Mouse (Mus musculus) hindbrain, embryonic 12.5 days (tissue): ENCODE results near the gene Gm11042. TPM values are rescaled to one million over a fixed set of nuclear protein-coding genes. Genes with fewer than 3 reads are reported as not detected.

Experiments used
- ATAC-seq: fragments of 200-750 bp; cut with Nextera tagmentation; 2 replicates; pipeline ENCODE4 v1.8.0; 2017; ENCODE audit warnings: moderate TSS enrichment; ENCODE audit not compliant: low FRiP score
- H3K27ac ChIP-seq: fragments of 300-500 bp; sonication (generic); 2 replicates; pipeline ENCODE4 v1.5.1; 2016; ENCODE audit warnings: mild to moderate bottlenecking
- H3K27me3 ChIP-seq: fragments of 300-500 bp; sonication (generic); 2 replicates; pipeline ENCODE4 v1.6.1; 2016; ENCODE audit warnings: mild to moderate bottlenecking
- H3K36me3 ChIP-seq: fragments of 300-500 bp; sonication (generic); 2 replicates; pipeline ENCODE4 v1.6.1; 2016; ENCODE audit warnings: mild to moderate bottlenecking
- H3K4me1 ChIP-seq: fragments of 300-500 bp; sonication (generic); 2 replicates; pipeline ENCODE4 v1.6.1; 2016
- H3K4me2 ChIP-seq: fragments of 300-500 bp; sonication (generic); replicated peaks from 2 replicates; pipeline ENCODE4 v1.6.1; 2016; ENCODE audit warnings: mild to moderate bottlenecking
- H3K4me3 ChIP-seq: fragments of 300-500 bp; sonication (generic); 2 replicates; pipeline ENCODE4 v1.5.1; 2016; ENCODE audit warnings: mild to moderate bottlenecking
- H3K9ac ChIP-seq: fragments of 300-500 bp; sonication (generic); 2 replicates; pipeline ENCODE4 v1.6.1; 2016; ENCODE audit warnings: mild to moderate bottlenecking, moderate library complexity
- H3K9me3 ChIP-seq: fragments of 300-500 bp; sonication (generic); replicated peaks from 2 replicates; pipeline ENCODE4 v1.6.1; 2016; ENCODE audit warnings: mild to moderate bottlenecking
- WGBS: fragments of 180-500 bp; shearing (Covaris S2); methylation state at CpG from one replicate; pipeline ENCODE4 v1.1.7; 2016; 5-methylcytosine and 5-hydroxymethylcytosine counted together
- polyA plus RNA-seq: library from polyadenylated mRNA; unstranded; fragments of >200 nt; fragmentation: Nextera tagmentation; extraction: Ambion mirVana; gene quantifications from 2 replicates; pipeline ENCODE4 v1.2.1, GENCODE M21; 2016

Gm11042 gene
- polyA plus RNA-seq, 1 experiment from 2014 or later: not detected

- H3K36me3 ChIP-seq: no peaks in the 10 kb centered on the region
- peaks cover 10% of the 10 kb centered on the region for H3K4me1 ChIP-seq
- no peak overlapping the region for H3K9ac ChIP-seq
- H3K27me3 ChIP-seq: peaks cover 21% of the 10 kb centered on the region
- H3K4me3 ChIP-seq: no peak overlapping the region
- no peaks in the 10 kb centered on the region for H3K9me3 ChIP-seq
- no peak overlapping the region for H3K4me2 ChIP-seq
- no peak for ATAC-seq
- no peak overlapping the region for H3K27ac ChIP-seq
- WGBS: 88% methylated on average over 4 of the region's 4 CpGs
Measured at GRCm38 (mm10) chr12:74281403-74281802, 34.8 kb downstream of the Gm11042 start.

DNA sequence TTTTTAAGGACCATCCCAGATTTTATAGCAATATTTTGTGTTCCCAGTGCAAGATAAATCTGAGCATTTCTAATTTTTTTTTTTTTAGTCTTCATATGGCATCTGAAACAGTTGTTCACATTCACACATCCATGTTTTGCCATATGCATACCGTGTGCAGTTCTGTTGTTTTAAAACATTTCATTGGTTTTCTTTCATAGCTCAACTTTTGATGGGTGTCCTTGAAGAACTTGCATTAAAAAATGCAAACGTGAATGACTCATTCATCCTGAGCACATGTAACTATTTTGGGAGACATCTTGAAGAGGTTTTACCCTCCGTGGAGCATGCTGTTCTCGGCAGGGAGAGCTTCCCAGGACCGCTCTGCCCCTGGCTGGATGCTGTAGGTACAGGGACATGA lies 38.9 kb downstream of the Gm11042 start:
- H3K9me3 ChIP-seq: no peaks in the 10 kb centered on the region
- WGBS: 83% methylated on average over 5 of the region's 5 CpGs
- no peak overlapping the region for H3K27ac ChIP-seq
- H3K27me3 ChIP-seq: peaks cover 3% of the 10 kb centered on the region
- H3K4me1 ChIP-seq: no peaks in the 10 kb centered on the region
- no peak overlapping the region for H3K4me3 ChIP-seq
- ATAC-seq: no peak
- H3K4me2 ChIP-seq: no peak overlapping the region
- no peak overlapping the region for H3K9ac ChIP-seq
- no peaks in the 10 kb centered on the region for H3K36me3 ChIP-seq

DNA sequence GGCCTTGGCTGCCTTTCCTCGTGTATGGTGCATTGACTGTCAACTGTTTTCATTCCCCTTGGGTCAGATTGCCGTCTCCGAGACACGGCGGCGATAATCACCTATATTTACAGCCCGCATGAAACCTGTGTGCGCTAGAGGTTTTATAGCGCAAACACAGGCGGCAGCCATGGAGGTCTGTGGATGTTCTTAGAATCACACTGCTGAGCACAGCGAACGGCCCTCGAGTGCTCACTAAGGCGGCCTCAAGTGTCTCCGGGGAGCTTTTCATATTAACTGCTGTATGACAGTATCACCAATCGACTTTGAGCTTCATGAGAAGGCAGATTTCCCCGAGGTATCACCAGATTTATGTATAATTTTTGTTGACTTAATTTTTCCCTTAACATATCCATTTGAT lies 43.6 kb downstream of the Gm11042 start:
- no peak overlapping the region for H3K4me2 ChIP-seq
- no peaks in the 10 kb centered on the region for H3K9me3 ChIP-seq
- 0 out of 2 replicates have a peak, but pooled peaks cover 2% of the 10 kb centered on the region for H3K4me1 ChIP-seq
- no peak overlapping the region for H3K4me3 ChIP-seq
- no peak for ATAC-seq
- no peaks in the 10 kb centered on the region for H3K36me3 ChIP-seq
- 90% methylated on average over 17 of the region's 17 CpGs for WGBS
- H3K9ac ChIP-seq: no peak overlapping the region
- no peak overlapping the region for H3K27ac ChIP-seq
- no peaks in the 10 kb centered on the region for H3K27me3 ChIP-seq

DNA sequence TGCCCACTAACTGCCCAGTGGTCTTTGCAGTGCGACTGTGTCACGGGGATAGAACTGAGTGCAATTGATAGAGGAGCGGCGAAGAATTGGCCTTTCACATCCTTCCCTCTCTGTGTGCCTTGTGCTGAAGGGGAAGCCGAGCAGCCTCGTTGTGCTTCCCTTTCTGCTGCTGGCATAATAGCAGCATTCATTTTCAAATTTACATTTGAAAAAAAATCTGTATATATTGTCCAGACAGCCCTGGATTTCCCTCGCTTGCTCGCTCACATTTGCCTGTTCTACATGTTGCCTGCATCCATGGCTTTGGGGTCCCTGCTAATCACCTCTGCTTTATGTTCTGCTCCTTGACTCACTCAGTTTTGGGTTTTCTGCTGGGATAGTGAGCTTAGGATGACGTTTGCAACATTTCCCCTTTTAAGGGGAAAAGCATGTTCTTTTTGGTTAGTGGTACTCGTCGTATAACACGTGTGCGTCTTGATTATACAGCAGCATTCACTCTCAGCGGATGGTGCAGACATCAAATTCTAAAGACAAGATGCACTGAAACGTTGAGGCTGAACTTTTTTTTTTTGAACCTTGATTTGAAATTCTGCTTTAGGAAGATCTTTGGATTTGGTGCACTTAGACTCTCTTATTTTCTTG lies 47.4 kb downstream of the Gm11042 start:
- WGBS: 71% methylated on average over 15 of the region's 15 CpGs
- H3K4me3 ChIP-seq: no peak overlapping the region
- H3K27ac ChIP-seq: no peak overlapping the region
- H3K4me2 ChIP-seq: no peak overlapping the region
- H3K36me3 ChIP-seq: no peaks in the 10 kb centered on the region
- H3K27me3 ChIP-seq: no peaks in the 10 kb centered on the region
- H3K4me1 ChIP-seq: 0 out of 2 replicates have a peak, but pooled peaks cover 2% of the 10 kb centered on the region
- H3K9me3 ChIP-seq: no peaks in the 10 kb centered on the region
- H3K9ac ChIP-seq: no peak overlapping the region
- no peak for ATAC-seq

DNA sequence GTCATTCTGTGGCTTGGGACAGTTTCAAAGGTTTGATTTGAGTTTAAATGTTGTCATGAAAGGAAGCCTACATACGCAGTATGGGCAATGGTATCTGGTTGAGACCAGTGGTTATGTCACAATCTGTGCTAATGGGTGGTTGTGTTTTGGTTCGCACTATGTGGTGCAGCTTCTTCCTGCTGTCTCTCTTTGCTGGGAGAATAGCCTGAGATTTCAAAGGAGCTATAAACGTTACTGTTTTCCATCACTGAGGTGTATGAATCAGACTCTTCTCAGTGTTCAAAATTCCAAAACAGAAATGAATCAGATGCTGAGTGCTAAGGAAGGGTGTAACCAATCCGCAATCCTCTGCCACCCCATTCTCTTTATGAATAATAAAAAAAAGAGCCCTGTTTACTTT lies 49.1 kb downstream of the Gm11042 start:
- H3K9me3 ChIP-seq: no peaks in the 10 kb centered on the region
- no peak for ATAC-seq
- H3K4me1 ChIP-seq: 0 out of 2 replicates have a peak, but pooled peaks cover 2% of the 10 kb centered on the region
- WGBS: 90% methylated on average over 4 of the region's 4 CpGs
- no peak overlapping the region for H3K4me2 ChIP-seq
- H3K4me3 ChIP-seq: no peak overlapping the region
- no peak overlapping the region for H3K9ac ChIP-seq
- H3K27me3 ChIP-seq: no peaks in the 10 kb centered on the region
- no peaks in the 10 kb centered on the region for H3K36me3 ChIP-seq
- H3K27ac ChIP-seq: no peak overlapping the region
